Mouse (Mus musculus) neural tube, embryonic 15.5 days (tissue): ENCODE results near the gene Lyrm4. TPM values are rescaled to one million over a fixed set of nuclear protein-coding genes. Genes with fewer than 3 reads are reported as not detected.

Source experiments
- ATAC-seq: fragments of 200-750 bp; cut with Nextera tagmentation; 2 replicates; pipeline ENCODE4 v1.8.0; 2017; ENCODE audit warnings: mild to moderate bottlenecking, moderate TSS enrichment, moderate library complexity; ENCODE audit not compliant: low FRiP score
- H3K27ac ChIP-seq: fragments of 300-500 bp; sonication (generic); replicated peaks from 2 replicates; pipeline ENCODE4 v1.5.1; 2015; ENCODE audit warnings: mild to moderate bottlenecking, inconsistent platforms
- H3K27me3 ChIP-seq: fragments of 300-500 bp; sonication (generic); replicated peaks from 2 replicates; pipeline ENCODE4 v1.6.1; 2015; ENCODE audit warnings: inconsistent platforms
- H3K36me3 ChIP-seq: fragments of 300-500 bp; sonication (generic); 2 replicates; pipeline ENCODE4 v1.6.1; 2015; ENCODE audit warnings: inconsistent platforms
- H3K4me1 ChIP-seq: fragments of 300-500 bp; sonication (generic); 2 replicates; pipeline ENCODE4 v1.6.1; 2015; ENCODE audit warnings: inconsistent platforms
- H3K4me2 ChIP-seq: fragments of 300-500 bp; sonication (generic); 2 replicates; pipeline ENCODE4 v1.6.1; 2015; ENCODE audit warnings: inconsistent platforms, mild to moderate bottlenecking, moderate library complexity
- H3K4me3 ChIP-seq: fragments of 300-500 bp; sonication (generic); replicated peaks from 2 replicates; pipeline ENCODE4 v1.5.1; 2015; ENCODE audit warnings: mild to moderate bottlenecking, inconsistent platforms
- H3K9ac ChIP-seq: fragments of 300-500 bp; sonication (generic); replicated peaks from 2 replicates; pipeline ENCODE4 v1.6.1; 2015; ENCODE audit warnings: mild to moderate bottlenecking, inconsistent platforms
- H3K9me3 ChIP-seq: fragments of 300-500 bp; sonication (generic); replicated peaks from 2 replicates; pipeline ENCODE4 v1.6.1; 2016; ENCODE audit warnings: inconsistent platforms
- WGBS: fragments of 180-500 bp; shearing (Covaris S2); methylation state at CpG from one replicate; pipeline ENCODE4 v1.1.7; 2015; ENCODE audit warnings: mixed read lengths; 5-methylcytosine and 5-hydroxymethylcytosine counted together
- polyA plus RNA-seq: library from polyadenylated mRNA; unstranded; fragments of >200 nt; fragmentation: Nextera tagmentation; extraction: Ambion mirVana; gene quantifications from 2 replicates; pipeline ENCODE4 v1.2.1, GENCODE M21; 2015

Lyrm4 gene
- polyA plus RNA-seq, 1 experiment from 2014 or later, result 41.8 TPM

- no peak overlapping the region for H3K4me3 ChIP-seq
- no peak overlapping the region for H3K9ac ChIP-seq
- 91% methylated on average over 4 of the region's 5 CpGs for WGBS
- no peaks in the 10 kb centered on the region for H3K9me3 ChIP-seq
- no peak overlapping the region for H3K27ac ChIP-seq
- no peaks in the 10 kb centered on the region for H3K27me3 ChIP-seq
- no peaks in the 10 kb centered on the region for H3K36me3 ChIP-seq
- no peaks in the 10 kb centered on the region for H3K4me1 ChIP-seq
- H3K4me2 ChIP-seq, result no peak overlapping the region
- ATAC-seq, result no peak
Observed at GRCm38 (mm10) chr13:36131992-36132649, 14.8 kb upstream of the Lyrm4 start.

GRCm38 (mm10) chr13:36131401-36131800, 14.1 kb upstream of the Lyrm4 start:
- H3K36me3 ChIP-seq, result no peaks in the 10 kb centered on the region
- no peaks in the 10 kb centered on the region for H3K4me1 ChIP-seq
- H3K27me3 ChIP-seq, result no peaks in the 10 kb centered on the region
- WGBS, result 90% methylated on average over 5 of the region's 5 CpGs
- ATAC-seq, result no peak
- H3K4me3 ChIP-seq, result no peak overlapping the region
- no peak overlapping the region for H3K9ac ChIP-seq
- no peak overlapping the region for H3K27ac ChIP-seq
- H3K9me3 ChIP-seq, result no peaks in the 10 kb centered on the region
- H3K4me2 ChIP-seq, result no peak overlapping the region

- no peaks in the 10 kb centered on the region for H3K9me3 ChIP-seq
- WGBS, result 85% methylated on average over 2 of the region's 2 CpGs
- ATAC-seq, result no peak
Observed at GRCm38 (mm10) chr13:36129360-36130054, 12.2 kb upstream of the Lyrm4 start.

GRCm38 (mm10) chr13:36120606-36121005, 3.3 kb upstream of the Lyrm4 start:
- Histone ChIP-seq H3K9me3 (no peaks in the 10 kb centered on the region), H3K4me2 (no peak overlapping the region), H3K27ac (no peak overlapping the region), H3K4me3 (no peak overlapping the region), H3K4me1 (peaks cover 16% of the 10 kb centered on the region), H3K36me3 (no peaks in the 10 kb centered on the region), H3K9ac (no peak overlapping the region), H3K27me3 (no peaks in the 10 kb centered on the region)
- ATAC-seq, result no peak

More at GRCm38 (mm10) chr13:36129360-36130054, 12.2 kb upstream of the Lyrm4 start:
- Histone ChIP-seq H3K27ac (no peak overlapping the region), H3K4me1 (no peaks in the 10 kb centered on the region), H3K27me3 (no peaks in the 10 kb centered on the region), H3K4me3 (no peak overlapping the region), H3K36me3 (no peaks in the 10 kb centered on the region), H3K4me2 (no peak overlapping the region), H3K9ac (no peak overlapping the region)

- H3K27ac ChIP-seq, result no peak overlapping the region
- no peaks in the 10 kb centered on the region for H3K9me3 ChIP-seq
- H3K36me3 ChIP-seq, result no peaks in the 10 kb centered on the region
- 79% methylated on average over 4 of the region's 4 CpGs for WGBS
- H3K4me1 ChIP-seq, result peaks cover 23% of the 10 kb centered on the region
- no peak overlapping the region for H3K4me2 ChIP-seq
- no peak overlapping the region for H3K4me3 ChIP-seq
- no peaks in the 10 kb centered on the region for H3K27me3 ChIP-seq
- ATAC-seq, result no peak
- H3K9ac ChIP-seq, result no peak overlapping the region
Observed at GRCm38 (mm10) chr13:36119684-36120083, 2.4 kb upstream of the Lyrm4 start.

- peak overlapping the region; percentile 80 for H3K9ac ChIP-seq
- peak; percentile 40 for ATAC-seq
- peak overlapping the region; percentile 89 for H3K4me2 ChIP-seq
- 8% methylated on average over 21 of the region's 21 CpGs for WGBS
- no peaks in the 10 kb centered on the region for H3K9me3 ChIP-seq
- H3K27me3 ChIP-seq, result no peaks in the 10 kb centered on the region
- H3K36me3 ChIP-seq, result no peaks in the 10 kb centered on the region
- peak overlapping the region; percentile 98 for H3K27ac ChIP-seq
- H3K4me3 ChIP-seq, result peak overlapping the region; percentile 83
- H3K4me1 ChIP-seq, result peaks cover 23% of the 10 kb centered on the region
Observed at GRCm38 (mm10) chr13:36116520-36117142, 695 bp downstream of the Lyrm4 start.

- ATAC-seq, result no peak
- WGBS, result 85% methylated on average over 5 of the region's 5 CpGs
Observed at GRCm38 (mm10) chr13:36113181-36113580, 4.1 kb downstream of the Lyrm4 start.

GRCm38 (mm10) chr13:36111331-36111730, 6.0 kb downstream of the Lyrm4 start:
- ATAC-seq, result no peak
- WGBS, result 92% methylated on average over 2 of the region's 2 CpGs
- Histone ChIP-seq H3K4me1 (peaks cover 14% of the 10 kb centered on the region), H3K27me3 (no peaks in the 10 kb centered on the region), H3K9me3 (no peaks in the 10 kb centered on the region), H3K36me3 (no peaks in the 10 kb centered on the region), H3K4me2 (no peak overlapping the region), H3K9ac (no peak overlapping the region), H3K4me3 (no peak overlapping the region), H3K27ac (no peak overlapping the region)

More at GRCm38 (mm10) chr13:36113181-36113580, 4.1 kb downstream of the Lyrm4 start:
- Histone ChIP-seq H3K9me3 (no peaks in the 10 kb centered on the region), H3K9ac (no peak overlapping the region), H3K27ac (no peak overlapping the region), H3K4me2 (no peak overlapping the region), H3K4me1 (peaks cover 19% of the 10 kb centered on the region), H3K4me3 (no peak overlapping the region), H3K27me3 (no peaks in the 10 kb centered on the region), H3K36me3 (no peaks in the 10 kb centered on the region)

GRCm38 (mm10) chr13:36108528-36108927, 8.8 kb downstream of the Lyrm4 start:
- H3K4me3 ChIP-seq, result no peak overlapping the region
- no peak for ATAC-seq
- H3K27ac ChIP-seq, result no peak overlapping the region
- H3K4me1 ChIP-seq, result no peaks in the 10 kb centered on the region
- no peaks in the 10 kb centered on the region for H3K9me3 ChIP-seq
- no peaks in the 10 kb centered on the region for H3K36me3 ChIP-seq
- H3K27me3 ChIP-seq, result no peaks in the 10 kb centered on the region
- no peak overlapping the region for H3K4me2 ChIP-seq
- H3K9ac ChIP-seq, result no peak overlapping the region
- WGBS, result 93% methylated on average over 4 of the region's 4 CpGs

- 76% methylated on average over 6 of the region's 6 CpGs for WGBS
- Histone ChIP-seq H3K4me1 (no peaks in the 10 kb centered on the region), H3K27me3 (no peaks in the 10 kb centered on the region), H3K27ac (no peak overlapping the region), H3K9me3 (no peaks in the 10 kb centered on the region), H3K36me3 (no peaks in the 10 kb centered on the region), H3K9ac (no peak overlapping the region), H3K4me2 (no peak overlapping the region), H3K4me3 (no peak overlapping the region)
- no peak; the same call in 1 of the 2 replicates for ATAC-seq
Observed at GRCm38 (mm10) chr13:36105591-36105990, 11.7 kb downstream of the Lyrm4 start.

GRCm38 (mm10) chr13:36096684-36097383, 20.5 kb downstream of the Lyrm4 start:
- Histone ChIP-seq H3K4me2 (no peak overlapping the region), H3K36me3 (no peaks in the 10 kb centered on the region), H3K27ac (no peak overlapping the region), H3K9ac (no peak overlapping the region), H3K27me3 (no peaks in the 10 kb centered on the region), H3K9me3 (no peaks in the 10 kb centered on the region), H3K4me3 (no peak overlapping the region), H3K4me1 (no peaks in the 10 kb centered on the region)
- 90% methylated on average over 5 of the region's 5 CpGs for WGBS
- no peak for ATAC-seq
